Mouse (Mus musculus): ENCODE measurements around the gene 9330161L09Rik. TPM values are rescaled to one million over a fixed set of nuclear protein-coding genes. Genes with fewer than 3 reads are reported as not detected.
A peak's percentile ranks its signal among the peaks of the same experiment; 100 is the strongest.

Gene 9330161L09Rik
- total RNA-seq, 2 experiments from 2014 or later = 0.97 to 1.8 TPM

- no peak for DNase-seq
- intact Hi-C loops (cut with DNase I) = no loop called here
Measured at GRCm38 (mm10) chr12:103389982-103390381, 17.6 kb downstream of the 9330161L09Rik start.

- no peak for DNase-seq
- intact Hi-C loops (cut with DNase I) = no loop called here
Measured at GRCm38 (mm10) chr12:103389348-103389727, 18.3 kb downstream of the 9330161L09Rik start.

- peak; percentile 99 for DNase-seq
- intact Hi-C loops (cut with DNase I) = no loop called here
Measured at GRCm38 (mm10) chr12:103388505-103389347, 18.9 kb downstream of the 9330161L09Rik start, which contains the start of gene Otub2. Gene Otub2, plus strand, starts transcription at chr12:103388682.

GRCm38 (mm10) chr12:103380226-103380625 lies 27.4 kb downstream of the 9330161L09Rik start:
- intact Hi-C loops (cut with DNase I) = no loop called here
- DNase-seq = no peak

GRCm38 (mm10) chr12:103376774-103377173 lies 30.8 kb downstream of the 9330161L09Rik start:
- no peak for DNase-seq
- intact Hi-C loops (cut with DNase I) = no loop called here

GRCm38 (mm10) chr12:103376124-103376523 lies 31.5 kb downstream of the 9330161L09Rik start:
- DNase-seq = no peak
- intact Hi-C loops (cut with DNase I) = no loop called here

- intact Hi-C loops (cut with DNase I) = no loop called here
Measured at GRCm38 (mm10) chr12:103373530-103374236, 33.9 kb downstream of the 9330161L09Rik start.

GRCm38 (mm10) chr12:103371711-103372110 lies 35.9 kb downstream of the 9330161L09Rik start:
- peak; percentile 73 to 79 for DNase-seq
- intact Hi-C loops (cut with DNase I) = no loop called here

More at GRCm38 (mm10) chr12:103373530-103374236, 33.9 kb downstream of the 9330161L09Rik start:
- DNase-seq = no peak

GRCm38 (mm10) chr12:103370861-103371260 lies 36.8 kb downstream of the 9330161L09Rik start:
- intact Hi-C loops (cut with DNase I) = no loop called here
- DNase-seq = no peak

- DNase-seq = no peak
- intact Hi-C loops (cut with DNase I) = loop anchor here (5.0 kb wide), 2 partner anchors 41 to 226 kb away; no protein-coding TSS in a partner anchor
Measured at GRCm38 (mm10) chr12:103368777-103369176, 38.8 kb downstream of the 9330161L09Rik start.

GRCm38 (mm10) chr12:103368326-103368669 lies 39.3 kb downstream of the 9330161L09Rik start:
- intact Hi-C loops (cut with DNase I) = loop anchor here (5.0 kb wide), 2 partner anchors 41 to 226 kb away; no protein-coding TSS in a partner anchor

GRCm38 (mm10) chr12:103367620-103368325 lies 39.8 kb downstream of the 9330161L09Rik start:
- intact Hi-C loops (cut with DNase I) = loop anchor here (5.0 kb wide), 2 partner anchors 40 to 225 kb away; no protein-coding TSS in a partner anchor
- peak; percentile 86 to 93 for DNase-seq

More at GRCm38 (mm10) chr12:103368326-103368669, 39.3 kb downstream of the 9330161L09Rik start:
- DNase-seq = no peak

- intact Hi-C loops (cut with DNase I) = loop anchor here (5.0 kb wide), 2 partner anchors 40 to 225 kb away; no protein-coding TSS in a partner anchor
- DNase-seq = peak in 1 of 2 experiments; percentile 30
Measured at GRCm38 (mm10) chr12:103367171-103367570, 40.4 kb downstream of the 9330161L09Rik start.

- DNase-seq = peak; percentile 52 to 74
- intact Hi-C loops (cut with DNase I) = no loop called here
Measured at GRCm38 (mm10) chr12:103362336-103362735, 45.3 kb downstream of the 9330161L09Rik start.

- peak in 1 of 2 experiments; percentile 24 for DNase-seq
- intact Hi-C loops (cut with DNase I) = no loop called here
Measured at GRCm38 (mm10) chr12:103361539-103362307, 45.9 kb downstream of the 9330161L09Rik start.

- intact Hi-C loops (cut with DNase I) = no loop called here
- DNase-seq = no peak
Measured at GRCm38 (mm10) chr12:103360812-103361211, 46.8 kb downstream of the 9330161L09Rik start.

GRCm38 (mm10) chr12:103358951-103359801 lies 48.4 kb downstream of the 9330161L09Rik start:
- DNase-seq = peak in 1 of 2 experiments; percentile 48
- intact Hi-C loops (cut with DNase I) = no loop called here

- peak; percentile 80 to 88 for DNase-seq
Measured at GRCm38 (mm10) chr12:103358216-103358615, 49.4 kb downstream of the 9330161L09Rik start.

More at GRCm38 (mm10) chr12:103358216-103358615, 49.4 kb downstream of the 9330161L09Rik start:
- intact Hi-C loops (cut with DNase I) = no loop called here
